Mouse (Mus musculus): ENCODE measurements at regions not wholly inside any gene's neighbourhood (a gene's known extent, or its start where the extent isn't known, plus 50 kb on each side); places are given as distances from the start of the nearest gene placed in this dataset.

- no peak for DNase-seq (ENCODE audit: low spot score)
- 79% methylated on average over 23 of the region's 23 CpGs for WGBS
Measured at GRCm38 (mm10) chr13:44044546-44045216, 260.1 kb downstream of the Cd83 start.

DNA sequence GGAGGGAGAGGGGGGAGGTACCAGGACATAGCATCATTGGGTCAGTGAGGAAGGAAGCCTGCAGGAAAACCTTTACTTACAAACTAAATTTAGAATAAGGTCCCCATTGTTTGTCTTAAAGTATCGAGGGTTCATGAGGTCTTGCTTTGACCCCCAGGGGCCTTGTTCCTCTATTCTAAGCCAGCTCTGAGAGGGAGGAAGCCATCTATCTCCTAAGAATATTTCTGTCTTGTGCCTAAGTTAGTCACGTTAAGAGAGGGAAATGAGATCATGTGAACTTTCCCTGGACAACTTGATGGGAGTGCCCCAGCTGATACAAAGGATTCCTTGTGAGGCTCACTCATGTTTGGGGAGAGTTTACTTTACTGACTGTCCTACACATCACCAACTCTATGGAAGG lies 261.9 kb downstream of the Cd83 start:
- Histone ChIP-seq H3K4me2 (ENCODE audit: low read length) (no peak overlapping the region), H3K4me1 (replicated peaks; ENCODE audit: insufficient read depth, low read length) (no peaks in the 10 kb centered on the region), H3K27me3 (ENCODE audit: insufficient read depth, low read length) (no peaks in the 10 kb centered on the region), H3K27ac (no peak overlapping the region), H3K36me3 (ENCODE audit: insufficient read depth, low read length) (no peaks in the 10 kb centered on the region), H3K9me3 (replicated peaks; ENCODE audit: low read length) (no peaks in the 10 kb centered on the region), H3K4me3 (replicated peaks; ENCODE audit: low read depth, low read length) (no peak overlapping the region), H3K9ac (ENCODE audit: low read depth, low read length) (no peak overlapping the region)
- peak; percentile 78 for DNase-seq (ENCODE audit: low spot score)
- no peak for ATAC-seq (replicated peaks; ENCODE audit: low FRiP score, low read depth)
- no peak for TF ChIP-seq CTCF (IDR thresholded peaks at IDR 0.05; ENCODE audit: low read depth)
- 23% methylated on average over 2 of the region's 2 CpGs for WGBS

More at GRCm38 (mm10) chr13:44044546-44045216, 260.1 kb downstream of the Cd83 start:
- no peaks in the 10 kb centered on the region for H3K27me3 ChIP-seq (ENCODE audit: insufficient read depth, low read length)
- H3K36me3 ChIP-seq (ENCODE audit: insufficient read depth, low read length): no peaks in the 10 kb centered on the region
- TF ChIP-seq CTCF (IDR thresholded peaks at IDR 0.05; ENCODE audit: low read depth): no peak
- no peak for ATAC-seq (replicated peaks; ENCODE audit: low FRiP score, low read depth)
- no peak overlapping the region for H3K9ac ChIP-seq (ENCODE audit: low read depth, low read length)
- no peak overlapping the region for H3K27ac ChIP-seq
- no peak overlapping the region for H3K4me2 ChIP-seq (ENCODE audit: low read length)
- H3K4me3 ChIP-seq (replicated peaks; ENCODE audit: low read depth, low read length): no peak overlapping the region
- H3K9me3 ChIP-seq (replicated peaks; ENCODE audit: low read length): no peaks in the 10 kb centered on the region
- 0 out of 2 replicates have a peak, but pooled peaks cover 3% of the 10 kb centered on the region for H3K4me1 ChIP-seq (replicated peaks; ENCODE audit: insufficient read depth, low read length)

GRCm38 (mm10) chr13:44054157-44054556 lies 269.6 kb downstream of the Cd83 start:
- WGBS: 69% methylated on average over 7 of the region's 7 CpGs
- TF ChIP-seq CTCF (IDR thresholded peaks at IDR 0.05; ENCODE audit: low read depth): no peak
- no peak for ATAC-seq (replicated peaks; ENCODE audit: low FRiP score, low read depth)
- no peak for DNase-seq (ENCODE audit: low spot score)
- H3K4me1 ChIP-seq (replicated peaks; ENCODE audit: insufficient read depth, low read length): no peaks in the 10 kb centered on the region; the same call in 1 of the 2 replicates
- no peaks in the 10 kb centered on the region for H3K36me3 ChIP-seq (ENCODE audit: insufficient read depth, low read length)
- H3K27me3 ChIP-seq (ENCODE audit: insufficient read depth, low read length): no peaks in the 10 kb centered on the region
- H3K4me2 ChIP-seq (ENCODE audit: low read length): no peak overlapping the region
- H3K9me3 ChIP-seq (replicated peaks; ENCODE audit: low read length): no peaks in the 10 kb centered on the region
- H3K4me3 ChIP-seq (replicated peaks; ENCODE audit: low read depth, low read length): no peak overlapping the region
- H3K9ac ChIP-seq (ENCODE audit: low read depth, low read length): no peak overlapping the region
- H3K27ac ChIP-seq: no peak overlapping the region

GRCm38 (mm10) chr13:44055573-44056491 lies 271.3 kb downstream of the Cd83 start:
- peak overlapping the region; percentile 52; the same call in 1 of the 2 replicates for H3K27ac ChIP-seq
- H3K4me1 ChIP-seq (replicated peaks; ENCODE audit: insufficient read depth, low read length): no peaks in the 10 kb centered on the region; the same call in 1 of the 2 replicates
- H3K4me2 ChIP-seq (ENCODE audit: low read length): peak overlapping the region; percentile 21; the same call in 1 of the 2 replicates
- 0 out of 2 replicates have a peak, but pooled peaks have one; percentile 46 for ATAC-seq (replicated peaks; ENCODE audit: low FRiP score, low read depth)
- no peak overlapping the region for H3K4me3 ChIP-seq (replicated peaks; ENCODE audit: low read depth, low read length)
- H3K9ac ChIP-seq (ENCODE audit: low read depth, low read length): no peak overlapping the region
- no peak for TF ChIP-seq CTCF (IDR thresholded peaks at IDR 0.05; ENCODE audit: low read depth)
- H3K27me3 ChIP-seq (ENCODE audit: insufficient read depth, low read length): no peaks in the 10 kb centered on the region
- H3K36me3 ChIP-seq (ENCODE audit: insufficient read depth, low read length): no peaks in the 10 kb centered on the region
- peak; percentile 95 for DNase-seq (ENCODE audit: low spot score)
- H3K9me3 ChIP-seq (replicated peaks; ENCODE audit: low read length): no peaks in the 10 kb centered on the region
- 16% methylated on average over 20 of the region's 20 CpGs for WGBS

DNA sequence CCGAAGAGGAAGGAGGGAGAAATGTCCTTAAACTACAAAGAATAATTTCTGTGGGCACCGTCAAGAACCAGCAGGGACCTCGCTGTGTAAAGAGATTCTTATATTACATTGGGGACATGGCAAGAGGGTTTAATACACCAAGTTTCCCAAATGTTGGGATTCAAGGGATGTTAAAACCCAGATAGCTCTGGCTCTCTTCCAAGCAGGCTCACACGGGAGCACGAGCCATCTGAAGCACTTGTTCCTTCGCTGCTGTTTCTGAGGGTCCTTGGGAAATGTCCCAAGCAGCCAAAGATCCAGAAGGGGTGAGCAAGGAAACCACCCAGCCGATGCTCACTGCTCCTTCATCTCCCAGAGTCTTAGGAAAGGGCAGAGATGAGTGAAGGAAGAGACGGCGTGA lies 272.1 kb downstream of the Cd83 start:
- Histone ChIP-seq H3K4me2 (ENCODE audit: low read length) (no peak overlapping the region), H3K36me3 (ENCODE audit: insufficient read depth, low read length) (no peaks in the 10 kb centered on the region), H3K9ac (ENCODE audit: low read depth, low read length) (no peak overlapping the region), H3K27me3 (ENCODE audit: insufficient read depth, low read length) (no peaks in the 10 kb centered on the region), H3K9me3 (replicated peaks; ENCODE audit: low read length) (no peaks in the 10 kb centered on the region), H3K27ac (no peak overlapping the region), H3K4me1 (replicated peaks; ENCODE audit: insufficient read depth, low read length) (no peaks in the 10 kb centered on the region; the same call in 1 of the 2 replicates), H3K4me3 (replicated peaks; ENCODE audit: low read depth, low read length) (no peak overlapping the region)
- 56% methylated on average over 9 of the region's 9 CpGs for WGBS
- no peak for TF ChIP-seq CTCF (IDR thresholded peaks at IDR 0.05; ENCODE audit: low read depth)
- ATAC-seq (replicated peaks; ENCODE audit: low FRiP score, low read depth) (no peak), DNase-seq (ENCODE audit: low spot score) (no peak)

DNA sequence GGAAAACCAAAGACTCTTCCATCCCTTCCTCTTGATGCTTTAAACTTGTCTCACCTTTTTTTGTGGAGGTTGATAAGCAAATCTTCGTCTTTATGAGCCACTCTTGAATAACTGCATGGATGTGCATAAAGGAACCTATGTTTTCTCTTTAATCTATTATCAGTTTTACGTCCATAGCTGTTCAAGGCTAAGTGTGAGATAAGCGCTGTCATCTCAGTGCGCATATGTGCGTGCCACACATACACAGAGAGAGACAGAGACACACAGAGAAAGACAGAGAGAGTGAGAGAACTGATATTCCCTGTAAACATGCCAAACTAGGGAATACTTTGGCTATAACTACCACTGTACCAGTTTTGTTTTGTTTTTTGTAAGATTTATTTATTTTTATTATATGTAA lies 273.0 kb downstream of the Cd83 start:
- H3K27me3 ChIP-seq (ENCODE audit: insufficient read depth, low read length): no peaks in the 10 kb centered on the region
- no peak overlapping the region for H3K9ac ChIP-seq (ENCODE audit: low read depth, low read length)
- no peak overlapping the region for H3K4me3 ChIP-seq (replicated peaks; ENCODE audit: low read depth, low read length)
- H3K4me2 ChIP-seq (ENCODE audit: low read length): no peak overlapping the region
- DNase-seq (ENCODE audit: low spot score) (no peak), ATAC-seq (replicated peaks; ENCODE audit: low FRiP score, low read depth) (no peak)
- TF ChIP-seq CTCF (IDR thresholded peaks at IDR 0.05; ENCODE audit: low read depth): no peak
- H3K4me1 ChIP-seq (replicated peaks; ENCODE audit: insufficient read depth, low read length): no peaks in the 10 kb centered on the region; the same call in 1 of the 2 replicates
- no peak overlapping the region for H3K27ac ChIP-seq
- no peaks in the 10 kb centered on the region for H3K36me3 ChIP-seq (ENCODE audit: insufficient read depth, low read length)
- no peaks in the 10 kb centered on the region for H3K9me3 ChIP-seq (replicated peaks; ENCODE audit: low read length)
- WGBS: 96% methylated on average over 5 of the region's 5 CpGs

Data from kidney, postnatal 0 days (tissue).